Mouse (Mus musculus) embryonic fibroblast, embryonic 13.5 days (primary cell): ENCODE results near the gene Cbx1.

Experiments
- CTCF ChIP-seq: IDR thresholded peaks from 2 replicates; pipeline ENCODE4 v1.5.1; 2011; ENCODE audit warnings: mild to moderate bottlenecking, control low read depth, low read length, moderate library complexity, borderline replicate concordance; ENCODE audit not compliant: insufficient read depth
- POLR2A ChIP-seq: IDR thresholded peaks from 2 replicates; pipeline ENCODE4 v1.6.1; 2011; ENCODE audit warnings: low read depth, mild to moderate bottlenecking, control low read depth, low read length, moderate library complexity

DNA sequence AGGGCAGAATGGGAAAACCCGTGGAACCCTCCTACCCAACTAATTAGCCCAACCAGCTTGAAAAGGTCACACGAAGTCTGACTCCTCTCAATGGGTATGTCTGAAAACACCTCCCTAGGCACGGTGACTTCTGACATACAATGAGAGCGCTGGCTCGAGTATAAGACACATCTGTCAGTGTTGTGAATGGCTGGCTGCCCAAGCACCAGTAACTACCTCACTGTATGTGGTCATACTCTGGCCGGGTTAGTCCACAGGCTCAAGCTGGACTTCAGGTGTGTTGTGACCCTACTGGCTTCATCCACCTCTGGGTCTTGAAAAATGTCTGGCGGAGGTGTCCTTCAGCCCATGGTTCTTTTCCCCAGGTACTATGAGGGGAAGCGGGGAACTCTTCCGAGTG lies 59.8 kb downstream of the Cbx1 start:
- TF ChIP-seq CTCF (no peak), POLR2A (no peak)
